Mouse (Mus musculus) ES-E14 (cell line): ENCODE results near the gene Lhfpl2. TPM values are rescaled to one million over a fixed set of nuclear protein-coding genes. Genes with fewer than 3 reads are reported as not detected.

Experiments
- DNase-seq: peaks from one replicate; pipeline ENCODE4 v3.0.0-alpha.2; 2013; ENCODE audit warnings: low read depth, low spot score
- H3K27ac ChIP-seq: 2 replicates; pipeline ENCODE4 v1.5.1; 2012; ENCODE audit warnings: low read depth, mild to moderate bottlenecking, low read length, moderate library complexity, mixed read lengths; ENCODE audit not compliant: poor library complexity, insufficient read depth, severe bottlenecking
- H3K36me3 ChIP-seq: 2 replicates; pipeline ENCODE4 v1.6.1; 2012; ENCODE audit warnings: mild to moderate bottlenecking, low read length, moderate library complexity, mixed read lengths; ENCODE audit not compliant: control insufficient read depth, poor library complexity, insufficient read depth, severe bottlenecking
- H3K4me1 ChIP-seq, 2 experiments: fragments of 150-350 bp in 1 of 2; sonication (generic) in 1 of 2; 2 replicates each; pipeline ENCODE4 v1.6.1; 2012; ENCODE audit warnings: low read length in 2 of 2, mild to moderate bottlenecking in 1 of 2, mixed read lengths in 1 of 2; ENCODE audit not compliant: control insufficient read depth in 2 of 2, insufficient read depth in 2 of 2, poor library complexity in 1 of 2
- H3K4me3 ChIP-seq, 2 experiments: fragments of 150-350 bp in 1 of 2; sonication (generic) in 1 of 2; 2 replicates each; pipeline ENCODE4 v1.5.1; 2012; ENCODE audit warnings: low read length in 2 of 2, low read depth in 1 of 2, mild to moderate bottlenecking in 1 of 2, mixed read lengths in 1 of 2; ENCODE audit not compliant: insufficient read depth in 1 of 2, poor library complexity in 1 of 2, severe bottlenecking in 1 of 2
- H3K9ac ChIP-seq: 2 replicates; pipeline ENCODE4 v1.6.1; 2012; ENCODE audit warnings: low read depth, mild to moderate bottlenecking, low read length, mixed read lengths; ENCODE audit not compliant: poor library complexity, insufficient read depth, severe bottlenecking
- H3K9me3 ChIP-seq: fragments of 150-350 bp; sonication (generic); 2 replicates; pipeline ENCODE4 v1.6.1; 2012; ENCODE audit warnings: low read depth, mild to moderate bottlenecking, low read length; ENCODE audit not compliant: control insufficient read depth, insufficient read depth
- CHD2 ChIP-seq: IDR thresholded peaks from 2 replicates; pipeline ENCODE4 v1.6.1; 2014; ENCODE audit warnings: mild to moderate bottlenecking, low read depth, low read length, inconsistent platforms
- HCFC1 ChIP-seq: IDR thresholded peaks from 2 replicates; pipeline ENCODE4 v1.6.1; 2012; ENCODE audit warnings: low read length, inconsistent platforms, borderline replicate concordance; ENCODE audit not compliant: insufficient read depth
- MAFK ChIP-seq: IDR thresholded peaks from 2 replicates; pipeline ENCODE4 v1.6.1; 2014; ENCODE audit warnings: mild to moderate bottlenecking, low read depth, low read length, inconsistent platforms; ENCODE audit not compliant: insufficient read depth
- ZC3H11A ChIP-seq: IDR thresholded peaks from 2 replicates; pipeline ENCODE4 v1.6.1; 2012; ENCODE audit warnings: low read depth, mild to moderate bottlenecking, inconsistent platforms, low read length, borderline replicate concordance
- ZNF384 ChIP-seq: IDR thresholded peaks from 2 replicates; pipeline ENCODE4 v1.6.1; 2012; ENCODE audit warnings: low read depth, low read length, inconsistent platforms
- in situ Hi-C, 2 experiments: fragments of 600-800 bp; cut with MboI; formaldehyde crosslinking; loops; one replicate each; pipeline ENCODE4 v1.15.1; 2025; ENCODE audit warnings: low sequenced_read_pairs in 2 of 2, inconsistent platforms in 1 of 2; ENCODE audit not compliant: unreplicated experiment in 2 of 2
- total RNA-seq: library from RNA; depleted of rRNA; stranded (reverse); fragments of 300-350 nt; gene quantifications from 2 replicates; pipeline ENCODE4 v1.2.3, GENCODE M21; 2012

The Lhfpl2 gene
- total RNA-seq, 1 experiment: 8.8 TPM

DNA sequence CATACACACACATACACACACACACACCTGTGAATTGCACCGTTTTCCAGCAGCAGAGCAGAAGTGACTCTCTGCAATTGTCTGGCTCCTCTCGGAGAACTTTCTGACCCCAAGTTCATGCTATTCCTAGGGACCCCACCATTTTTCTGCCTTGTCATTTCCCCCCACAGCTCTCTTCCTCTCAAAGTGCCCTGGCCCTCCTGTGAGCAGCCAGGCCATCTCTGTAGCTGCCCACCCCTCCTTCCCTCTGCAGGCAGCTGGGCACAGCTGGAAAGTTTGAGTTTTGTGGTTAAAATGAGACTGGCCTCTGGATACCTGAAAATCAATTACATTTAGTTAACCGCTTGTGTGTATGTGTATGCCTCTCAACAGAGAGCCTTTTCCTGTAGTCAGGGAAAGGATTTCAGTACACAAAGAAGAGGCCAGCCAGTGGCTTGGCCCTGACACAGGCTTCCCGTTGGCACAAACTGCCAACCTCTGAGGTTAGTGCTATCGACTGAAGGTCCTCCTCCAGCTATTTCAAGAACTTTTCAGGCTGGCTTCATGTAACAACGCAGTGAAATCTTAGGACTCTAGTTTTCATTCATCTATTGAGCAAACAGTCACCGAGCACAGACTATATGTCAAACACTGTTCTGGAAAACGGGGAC, 125.9 kb downstream of the Lhfpl2 start:
- Histone ChIP-seq H3K4me3 (no peak overlapping the region), H3K9ac (no peak overlapping the region), H3K27ac (no peak overlapping the region), H3K4me1 (0 out of 4 replicates have a peak, but pooled peaks cover 0 to 2% of the 10 kb centered on the region in 2 experiments), H3K9me3 (no peaks in the 10 kb centered on the region), H3K36me3 (no peaks in the 10 kb centered on the region)
- in situ Hi-C loops: no loop called here
- TF ChIP-seq MAFK: no peak
- no peak for TF ChIP-seq CHD2
- no peak for TF ChIP-seq ZNF384
- TF ChIP-seq HCFC1: no peak
- TF ChIP-seq ZC3H11A: no peak
- DNase-seq: no peak

DNA sequence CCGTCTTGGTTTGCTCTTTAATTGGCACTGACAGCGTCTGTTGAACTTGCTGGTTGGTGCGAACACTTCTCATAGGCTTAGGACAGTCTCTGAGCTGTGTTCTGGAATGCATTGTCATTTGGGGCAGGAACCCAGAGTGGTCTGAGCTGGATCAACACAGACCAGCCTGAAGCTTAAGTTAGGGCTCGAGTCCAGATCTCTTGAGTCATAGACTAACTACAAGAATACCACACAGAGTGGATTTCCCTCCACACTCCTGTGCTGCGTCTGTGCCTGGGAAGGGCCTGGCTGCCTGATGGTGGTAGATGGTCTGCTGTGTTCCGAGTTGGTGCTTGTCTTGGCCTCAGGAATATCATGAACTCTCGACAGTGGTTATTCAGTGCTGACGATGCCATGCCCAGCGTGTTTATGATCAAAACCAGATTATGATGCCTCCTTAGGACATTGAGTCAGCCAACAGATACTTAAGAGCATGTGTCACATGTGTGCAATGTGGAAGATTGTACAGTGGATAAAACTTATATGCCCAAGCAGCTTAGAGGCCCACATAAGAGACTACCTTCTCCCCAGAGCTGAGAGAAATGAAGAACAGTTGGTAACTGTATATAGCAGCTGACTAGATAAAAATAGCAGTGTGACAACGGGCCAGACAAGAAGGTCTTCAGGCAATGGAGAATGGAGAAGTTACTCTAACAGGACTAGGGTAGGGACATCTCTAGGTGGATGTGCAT, 127.3 kb downstream of the Lhfpl2 start:
- H3K36me3 ChIP-seq: no peaks in the 10 kb centered on the region
- in situ Hi-C loops: no loop called here
- H3K4me1 ChIP-seq: 0 out of 4 replicates have a peak, but pooled peaks cover 0 to 2% of the 10 kb centered on the region in 2 experiments
- H3K4me3 ChIP-seq: no peak overlapping the region
- H3K9me3 ChIP-seq: no peaks in the 10 kb centered on the region
- H3K9ac ChIP-seq: no peak overlapping the region
- no peak overlapping the region for H3K27ac ChIP-seq
- DNase-seq: no peak
- no peak for TF ChIP-seq MAFK

- no peaks in the 10 kb centered on the region for H3K9me3 ChIP-seq
- in situ Hi-C loops: no loop called here
- 0 out of 4 replicates have a peak, but pooled peaks cover 0 to 2% of the 10 kb centered on the region in 2 experiments for H3K4me1 ChIP-seq
- no peak for DNase-seq
- no peak overlapping the region for H3K4me3 ChIP-seq
- H3K9ac ChIP-seq: no peak overlapping the region
- no peaks in the 10 kb centered on the region for H3K36me3 ChIP-seq
- H3K27ac ChIP-seq: no peak overlapping the region
- TF ChIP-seq ZNF384: no peak
- TF ChIP-seq MAFK: no peak
- TF ChIP-seq ZC3H11A: no peak
- TF ChIP-seq HCFC1: no peak
- TF ChIP-seq CHD2: no peak
These were observed 128.0 kb downstream of the Lhfpl2 start for GRCm38 (mm10) chr13:94185631-94186030.

DNA sequence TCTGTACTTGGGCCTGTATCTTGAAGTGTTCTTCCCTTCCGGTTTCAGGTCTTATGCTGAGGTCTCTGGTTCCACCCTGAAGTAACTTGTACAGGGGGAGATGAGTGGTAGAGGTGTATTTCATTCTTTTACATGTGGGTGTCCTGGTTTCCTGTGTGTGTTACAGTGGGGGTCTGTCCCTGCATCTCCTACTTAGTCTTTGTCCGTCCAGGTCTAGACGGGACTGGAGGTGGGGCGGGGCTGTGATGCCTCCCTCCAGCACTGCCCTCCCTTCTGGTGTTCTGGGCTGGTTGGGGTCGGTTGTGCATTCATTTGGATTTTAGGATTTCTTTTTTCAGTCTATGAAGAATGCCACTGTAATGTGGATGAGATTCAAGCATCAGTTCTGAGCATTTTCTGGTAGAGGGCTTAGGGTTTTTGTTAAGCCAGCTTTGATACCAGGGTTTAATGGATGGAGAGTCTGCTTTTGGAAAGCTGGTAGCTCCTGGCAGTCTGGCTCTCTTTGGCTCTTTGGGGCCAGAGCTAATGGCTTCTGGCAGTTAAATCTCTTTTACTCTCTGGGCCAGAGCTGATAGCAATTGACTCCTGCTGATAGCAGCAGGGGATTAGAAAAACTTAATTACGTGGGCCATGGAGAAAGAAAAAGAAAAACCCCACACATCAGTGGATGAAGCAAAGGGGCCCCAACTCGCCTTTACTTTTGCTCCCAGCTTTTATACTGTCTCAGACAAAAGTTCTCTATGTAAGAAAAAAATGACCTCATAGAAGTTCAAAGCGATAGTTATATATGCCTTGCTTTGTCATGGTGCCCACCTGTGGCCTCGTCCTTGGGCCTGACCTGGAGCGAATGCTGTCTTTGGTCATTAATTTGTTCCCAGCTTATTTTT, 130.8 kb downstream of the Lhfpl2 start:
- TF ChIP-seq CHD2 (no peak), ZC3H11A (no peak), HCFC1 (no peak), ZNF384 (no peak), MAFK (no peak)
- Histone ChIP-seq H3K4me1 (0 out of 4 replicates have a peak, but pooled peaks cover 0 to 2% of the 10 kb centered on the region in 2 experiments), H3K4me3 (no peak overlapping the region), H3K27ac (no peak overlapping the region), H3K36me3 (no peaks in the 10 kb centered on the region), H3K9ac (no peak overlapping the region), H3K9me3 (no peaks in the 10 kb centered on the region)
- DNase-seq: no peak
- in situ Hi-C loops: no loop called here
